21 mouse cellular contexts compared by ENCODE assay signal in genomic region chr9:106716729-106717128, GRCm38 (mm10). TPM values are rescaled to one million over a fixed set of nuclear protein-coding genes. Genes with fewer than 3 reads are reported as not detected.
DNase-seq lines count a peak whose midpoint lies in the region; TF ChIP-seq lines count a peak whose summit lies in the region.
"Had no signal": no experiment of that assay in that cellular context is flagged by ENCODE, and none has a peak within 500 bp of the region (broad histone marks: within the 10 kb centered on the region; RNA-seq: fewer than 3 reads in every experiment).

No protein-coding gene starts in this region.

- H3K27ac ChIP-seq in liver, adult 2 months (replicated peaks; ENCODE audit: insufficient read depth, low read depth, low read length) = peak overlapping the region; percentile 48; the same call in 1 of the 2 replicates
- no peak overlapping the region for H3K27ac ChIP-seq in ES-E14 (ENCODE audit: insufficient read depth, low read depth, low read length, poor library complexity, severe bottlenecking)
- H3K27ac ChIP-seq: embryonic facial prominence, embryonic 10.5 days; embryonic facial prominence, embryonic 12.5 days; forebrain, embryonic 13.5 days; forebrain, embryonic 15.5 days had no signal

- 89% methylated on average over 4 of the region's 4 CpGs for WGBS in liver, adult 2 months

- intact Hi-C loops in left cerebral cortex, postnatal 36 days (cut with DNase I) = no loop called here

- peaks cover 3% of the 10 kb centered on the region; the same call in 1 of the 2 replicates for H3K79me2 ChIP-seq in liver, adult 2 months (ENCODE audit: control insufficient read depth, insufficient read depth, low read length)

- H3K27me3 ChIP-seq in liver, adult 2 months (ENCODE audit: control insufficient read depth, insufficient read depth, low read length) = no peaks in the 10 kb centered on the region
- H3K27me3 ChIP-seq: embryonic facial prominence, embryonic 12.5 days; forebrain, embryonic 13.5 days; forebrain, embryonic 15.5 days; Patski had no signal

- peaks cover 62% of the 10 kb centered on the region for H3K36me3 ChIP-seq in liver, adult 2 months (ENCODE audit: control insufficient read depth, insufficient read depth, low read length)
- H3K36me3 ChIP-seq in ES-E14 (ENCODE audit: control insufficient read depth, insufficient read depth, low read length, poor library complexity, severe bottlenecking) = peaks cover 19% of the 10 kb centered on the region

- H3K9ac ChIP-seq in liver, adult 2 months (ENCODE audit: low read depth, low read length) = no peak overlapping the region
- H3K9ac ChIP-seq in ES-E14 (ENCODE audit: insufficient read depth, low read depth, low read length, poor library complexity, severe bottlenecking) = no peak overlapping the region
- H3K9ac ChIP-seq: embryonic facial prominence, embryonic 12.5 days; forebrain, embryonic 13.5 days; forebrain, embryonic 15.5 days; forebrain, postnatal 0 days had no signal

- DNase-seq in liver, adult 2 months (ENCODE audit: extremely low read depth, low read depth, low spot score) = no peak
- DNase-seq in liver (no peak), ES-E14 (ENCODE audit: low read depth, low spot score) (no peak), ZHBTc4 (ENCODE audit: low read depth, low spot score) (peak; percentile 49)
- DNase-seq in telencephalon, adult 2 months (ENCODE audit: low read depth, low spot score) = peak; percentile 9
- DNase-seq in left cerebral cortex, postnatal 36 days (ENCODE audit: low spot score in 2 of 2) = no peak
- DNase-seq in kidney, postnatal 14 days = no peak
- DNase-seq: adrenal gland, postnatal 25 days; cerebellum, adult 11 months; cerebellum, adult 18-20 months; cerebellum, adult 8-10 months; cerebellum, adult 9-11 months; cerebellum, postnatal 14 days; cerebellum, postnatal 36 days; forebrain, postnatal 0 days had no signal

- no peaks in the 10 kb centered on the region for H3K9me3 ChIP-seq in ES-E14 (ENCODE audit: control insufficient read depth, insufficient read depth, low read depth, low read length)
- H3K9me3 ChIP-seq: embryonic facial prominence, embryonic 10.5 days; embryonic facial prominence, embryonic 12.5 days; forebrain, embryonic 13.5 days; forebrain, embryonic 15.5 days; G1E had no signal

- no peak for TF ChIP-seq POLR2A in liver, adult 2 months (IDR thresholded peaks at IDR 0.05; ENCODE audit: extremely low read depth, insufficient read depth, low read length)

- no peak overlapping the region for H3K4me3 ChIP-seq in liver, adult 2 months (ENCODE audit: insufficient read depth, low read depth, low read length)
- H3K4me3 ChIP-seq in ES-E14 (ENCODE audit: insufficient read depth in 1 of 2, low read depth in 1 of 2, low read length in 2 of 2, poor library complexity in 1 of 2, severe bottlenecking in 1 of 2) = no peak overlapping the region
- H3K4me3 ChIP-seq: embryonic facial prominence, embryonic 10.5 days; embryonic facial prominence, embryonic 12.5 days; forebrain, embryonic 13.5 days; forebrain, embryonic 15.5 days had no signal

- in situ Hi-C loops in ES-E14 (cut with MboI; ENCODE audit: low sequenced_read_pairs in 2 of 2, unreplicated experiment in 2 of 2) = no loop called here

- peaks cover 20% of the 10 kb centered on the region for H3K4me1 ChIP-seq in liver, adult 2 months (ENCODE audit: control insufficient read depth, insufficient read depth, low read length)
- H3K4me1 ChIP-seq in ES-E14 (ENCODE audit: control insufficient read depth in 2 of 2, insufficient read depth in 2 of 2, low read length in 2 of 2, poor library complexity in 1 of 2) = peaks cover 0 to 2% of the 10 kb centered on the region in 2 experiments; a peak in 1 of 4 replicates
- H3K4me1 ChIP-seq: embryonic facial prominence, embryonic 10.5 days; embryonic facial prominence, embryonic 12.5 days; forebrain, embryonic 13.5 days; forebrain, embryonic 15.5 days had no signal

- no peak for TF ChIP-seq CTCF in liver, adult 2 months (IDR thresholded peaks at IDR 0.05; ENCODE audit: low read depth, low read length)

TF ChIP-seq in ES-E14, 5 proteins besides CTCF, POLR2A, EP300 and RAD21:
- no peak for TF ChIP-seq CHD2 (IDR thresholded peaks at IDR 0.05; ENCODE audit: low read depth, low read length)
- TF ChIP-seq MAFK (IDR thresholded peaks at IDR 0.05; ENCODE audit: insufficient read depth, low read depth, low read length) = peak; percentile 55
- TF ChIP-seq ZNF384 (IDR thresholded peaks at IDR 0.05; ENCODE audit: low read depth, low read length) = no peak
- no peak for TF ChIP-seq ZC3H11A (IDR thresholded peaks at IDR 0.05; ENCODE audit: borderline replicate concordance, low read depth, low read length)
- no peak for TF ChIP-seq HCFC1 (IDR thresholded peaks at IDR 0.05; ENCODE audit: borderline replicate concordance, insufficient read depth, low read length)

RNA-seq across cellular contexts. Expression of gene Tex264, which starts 31.0 kb away (rescaled TPM):
- total RNA-seq in liver, adult 2 months (2014; rRNA removed) = 52.6 and 63.1 TPM in 2 replicates
- polyA plus RNA-seq in liver, adult 2 months (2012; rRNA removed) = 147 and 163 TPM in 2 replicates
- total RNA-seq in ES-E14 (2012; rRNA removed) = 65.9 and 70.5 TPM in 2 replicates
- total RNA-seq in left cerebral cortex, postnatal 36 days (2021) = 100 to 1,000 TPM; 104 to 109 TPM

Comparison
In these comparisons a context has a peak if more than half of its experiments do, and no peak if none do; other contexts are left out.
1. DNase-seq: peak in ZHBTc4 (single experiment) and telencephalon, adult 2 months (single experiment); none in liver, adult 2 months (single experiment), liver (single experiment), ES-E14 (single experiment), left cerebral cortex, postnatal 36 days (0 of 2) and kidney, postnatal 14 days (single experiment).